Mouse (Mus musculus): Measurements from ENCODE around the gene Hist2h2ab.

DNA sequence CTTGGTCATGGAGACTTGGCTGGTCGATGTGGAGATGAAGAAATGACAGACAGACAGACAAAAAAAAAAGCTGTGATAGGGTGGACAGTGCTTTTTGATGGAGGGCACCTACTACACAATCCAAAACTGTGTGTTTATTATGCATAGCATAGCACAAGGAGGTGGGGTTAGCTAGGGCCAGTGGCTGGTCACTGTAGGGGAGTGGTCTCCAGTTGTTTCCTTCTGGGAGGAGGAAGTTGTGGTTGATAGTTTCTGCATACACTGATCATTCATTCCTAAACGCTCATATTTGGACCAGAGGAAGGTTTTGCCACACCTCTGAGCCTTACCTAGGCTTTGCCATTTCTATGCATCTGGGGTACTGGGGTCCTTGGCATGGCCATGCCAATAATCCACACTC, 10.7 kb downstream of the Hist2h2ab start:
- TF ChIP-seq CTCF (conservative IDR thresholded peaks at IDR 0.05; ENCODE audit: insufficient read depth, insufficient read length, low read depth, low read length) = no peak
- TF ChIP-seq POLR2A (IDR thresholded peaks at IDR 0.05; ENCODE audit: low read depth, low read length) = no peak
